Mouse (Mus musculus): ENCODE results near the gene Fzr1. TPM values are rescaled to one million over a fixed set of nuclear protein-coding genes. Genes with fewer than 3 reads are reported as not detected.

Gene Fzr1
- polyA plus RNA-seq, 1 experiment from 2014 or later: 88.5 TPM

- Histone ChIP-seq H3K4me3 (replicated peaks) (no peak overlapping the region), H3K9ac (no peak overlapping the region), H3K27ac (no peak overlapping the region), H3K27me3 (replicated peaks) (no peaks in the 10 kb centered on the region), H3K9me3 (no peaks in the 10 kb centered on the region), H3K36me3 (peaks cover 33% of the 10 kb centered on the region), H3K4me2 (no peak overlapping the region), H3K4me1 (peaks cover 26% of the 10 kb centered on the region)
- WGBS: 91% methylated on average over 10 of the region's 10 CpGs
- ATAC-seq (ENCODE audit: insufficient read depth, low FRiP score, low read depth): no peak
Observed at GRCm38 (mm10) chr10:81375322-81375721, 3.0 kb downstream of the Fzr1 start.

GRCm38 (mm10) chr10:81367207-81367495 lies 11.2 kb downstream of the Fzr1 start:
- WGBS: 89% methylated on average over 6 of the region's 6 CpGs
- H3K36me3 ChIP-seq: peaks cover 54% of the 10 kb centered on the region

GRCm38 (mm10) chr10:81366477-81367206 lies 11.7 kb downstream of the Fzr1 start:
- Histone ChIP-seq H3K36me3 (peaks cover 50% of the 10 kb centered on the region), H3K4me1 (peaks cover 37% of the 10 kb centered on the region), H3K9me3 (no peaks in the 10 kb centered on the region), H3K4me3 (replicated peaks) (no peak overlapping the region), H3K27me3 (replicated peaks) (no peaks in the 10 kb centered on the region; the same call in 1 of the 2 replicates), H3K27ac (peak overlapping the region; percentile 51; the same call in 1 of the 2 replicates), H3K9ac (no peak overlapping the region), H3K4me2 (no peak overlapping the region)
- ATAC-seq (ENCODE audit: insufficient read depth, low FRiP score, low read depth): no peak
- 72% methylated on average over 6 of the region's 6 CpGs for WGBS

More at GRCm38 (mm10) chr10:81367207-81367495, 11.2 kb downstream of the Fzr1 start:
- Histone ChIP-seq H3K9me3 (no peaks in the 10 kb centered on the region), H3K27ac (no peak overlapping the region), H3K4me3 (replicated peaks) (no peak overlapping the region), H3K4me2 (no peak overlapping the region), H3K4me1 (peaks cover 37% of the 10 kb centered on the region), H3K27me3 (replicated peaks) (no peaks in the 10 kb centered on the region; the same call in 1 of the 2 replicates), H3K9ac (no peak overlapping the region)
- no peak for ATAC-seq (ENCODE audit: insufficient read depth, low FRiP score, low read depth)

- Histone ChIP-seq H3K4me3 (replicated peaks) (peak within 1 kb of the TSS; percentile 26), H3K9me3 (no peaks in the 10 kb centered on the region), H3K4me2 (peak within 1 kb of the TSS; percentile 55), H3K9ac (peak within 1 kb of the TSS; percentile 5; the same call in 1 of the 2 replicates), H3K36me3 (peaks cover 43% of the 10 kb centered on the region), H3K4me1 (peaks cover 38% of the 10 kb centered on the region), H3K27ac (peak within 1 kb of the TSS; percentile 51; the same call in 1 of the 2 replicates), H3K27me3 (replicated peaks) (no peaks in the 10 kb centered on the region; the same call in 1 of the 2 replicates)
- WGBS: 34% methylated on average over 12 of the region's 12 CpGs
- ATAC-seq (ENCODE audit: insufficient read depth, low FRiP score, low read depth): no peak
Observed at GRCm38 (mm10) chr10:81365672-81366476, 12.4 kb downstream of the Fzr1 start, which contains the start of gene 4930404N11Rik. TSS of gene 4930404N11Rik (minus strand) at chr10:81365816.

- Histone ChIP-seq H3K4me3 (replicated peaks) (no peak overlapping the region), H3K27me3 (replicated peaks) (no peaks in the 10 kb centered on the region; the same call in 1 of the 2 replicates), H3K36me3 (peaks cover 35% of the 10 kb centered on the region), H3K9ac (no peak overlapping the region), H3K4me1 (peaks cover 39% of the 10 kb centered on the region), H3K4me2 (peak overlapping the region; percentile 55; the same call in 1 of the 2 replicates), H3K9me3 (no peaks in the 10 kb centered on the region), H3K27ac (peak overlapping the region; percentile 38; the same call in 1 of the 2 replicates)
- ATAC-seq (ENCODE audit: insufficient read depth, low FRiP score, low read depth): no peak
- WGBS: 32% methylated on average over 4 of the region's 4 CpGs
Observed at GRCm38 (mm10) chr10:81365073-81365472, 13.2 kb downstream of the Fzr1 start.

- 0 out of 2 replicates have a peak, but pooled peaks have one; percentile 6 for ATAC-seq (ENCODE audit: insufficient read depth, low FRiP score, low read depth)
Observed at GRCm38 (mm10) chr10:81364666-81365065, 13.7 kb downstream of the Fzr1 start.

GRCm38 (mm10) chr10:81363436-81364346 lies 14.6 kb downstream of the Fzr1 start:
- Histone ChIP-seq H3K4me1 (peaks cover 48% of the 10 kb centered on the region), H3K27ac (peak overlapping the region; percentile 75), H3K4me2 (peak overlapping the region; percentile 55), H3K9ac (no peak overlapping the region), H3K36me3 (peaks cover 21% of the 10 kb centered on the region), H3K9me3 (no peaks in the 10 kb centered on the region), H3K27me3 (replicated peaks) (no peaks in the 10 kb centered on the region; the same call in 1 of the 2 replicates), H3K4me3 (replicated peaks) (peak overlapping the region; percentile 26)
- 19% methylated on average over 54 of the region's 54 CpGs for WGBS
- no peak for ATAC-seq (ENCODE audit: insufficient read depth, low FRiP score, low read depth)

More at GRCm38 (mm10) chr10:81364666-81365065, 13.7 kb downstream of the Fzr1 start:
- Histone ChIP-seq H3K27ac (peak overlapping the region; percentile 38; the same call in 1 of the 2 replicates), H3K27me3 (replicated peaks) (no peaks in the 10 kb centered on the region; the same call in 1 of the 2 replicates), H3K4me2 (peak overlapping the region; percentile 55), H3K9me3 (no peaks in the 10 kb centered on the region), H3K9ac (no peak overlapping the region), H3K4me1 (peaks cover 39% of the 10 kb centered on the region), H3K36me3 (peaks cover 30% of the 10 kb centered on the region), H3K4me3 (replicated peaks) (peak overlapping the region; percentile 26)
- WGBS: 17% methylated on average over 28 of the region's 28 CpGs

- Histone ChIP-seq H3K36me3 (peaks cover 8% of the 10 kb centered on the region), H3K4me1 (peaks cover 55% of the 10 kb centered on the region), H3K9ac (no peak overlapping the region), H3K4me2 (peak overlapping the region; percentile 55), H3K27me3 (replicated peaks) (no peaks in the 10 kb centered on the region; the same call in 1 of the 2 replicates), H3K4me3 (replicated peaks) (no peak overlapping the region; the same call in 1 of the 2 replicates), H3K9me3 (no peaks in the 10 kb centered on the region), H3K27ac (peak overlapping the region; percentile 75)
- ATAC-seq (ENCODE audit: insufficient read depth, low FRiP score, low read depth): peak; percentile 51
- 59% methylated on average over 12 of the region's 12 CpGs for WGBS
Observed at GRCm38 (mm10) chr10:81362336-81362949, 15.9 kb downstream of the Fzr1 start.

- Histone ChIP-seq H3K9ac (no peak overlapping the region), H3K27me3 (replicated peaks) (no peaks in the 10 kb centered on the region; the same call in 1 of the 2 replicates), H3K36me3 (no peaks in the 10 kb centered on the region), H3K4me2 (no peak overlapping the region), H3K4me1 (peaks cover 57% of the 10 kb centered on the region), H3K27ac (no peak overlapping the region), H3K4me3 (replicated peaks) (no peak overlapping the region), H3K9me3 (no peaks in the 10 kb centered on the region)
- WGBS: 55% methylated on average over 8 of the region's 8 CpGs
- no peak for ATAC-seq (ENCODE audit: insufficient read depth, low FRiP score, low read depth)
Observed at GRCm38 (mm10) chr10:81360721-81361120, 17.6 kb downstream of the Fzr1 start.

- no peak for ATAC-seq (ENCODE audit: insufficient read depth, low FRiP score, low read depth)
- H3K4me2 ChIP-seq: peak overlapping the region; percentile 99
- no peak overlapping the region; the same call in 1 of the 2 replicates for H3K9ac ChIP-seq
- no peaks in the 10 kb centered on the region for H3K9me3 ChIP-seq
- no peaks in the 10 kb centered on the region for H3K36me3 ChIP-seq
- no peaks in the 10 kb centered on the region; the same call in 1 of the 2 replicates for H3K27me3 ChIP-seq (replicated peaks)
- H3K4me1 ChIP-seq: peaks cover 38% of the 10 kb centered on the region
- no peak overlapping the region; the same call in 1 of the 2 replicates for H3K4me3 ChIP-seq (replicated peaks)
- 58% methylated on average over 1 of the region's 1 CpGs for WGBS
- H3K27ac ChIP-seq: 0 out of 2 replicates have a peak overlapping the region, but pooled peaks have one; percentile 23
Observed at GRCm38 (mm10) chr10:81358841-81359240, 19.5 kb downstream of the Fzr1 start.

Data from stomach, embryonic 15.5 days (tissue).